Comparison of ENCODE assay signal across 14 mouse cellular contexts in genomic region chr4:57860204-57860611, GRCm38 (mm10). TPM values are rescaled to one million over a fixed set of nuclear protein-coding genes. Genes with fewer than 3 reads are reported as not detected.
A peak's percentile ranks its signal among the peaks of the same experiment; 100 is the strongest.
DNase-seq lines count a peak whose midpoint lies in the region; ATAC-seq and TF ChIP-seq lines count a peak whose summit lies in the region.
"Had no signal": no experiment of that assay in that cellular context is flagged by ENCODE, and none has a peak within 500 bp of the region (broad histone marks: within the 10 kb centered on the region; RNA-seq: fewer than 3 reads in every experiment).

No protein-coding gene starts in this region.

- H3K9me3 ChIP-seq in liver, postnatal 0 days (ENCODE audit: low read length), result no peaks in the 10 kb centered on the region
- H3K9me3 ChIP-seq in kidney, postnatal 0 days (replicated peaks; ENCODE audit: low read length), result no peaks in the 10 kb centered on the region
- H3K9me3 ChIP-seq in stomach, postnatal 0 days (ENCODE audit: control insufficient read depth, low read length), result no peaks in the 10 kb centered on the region
- H3K9me3 ChIP-seq: hindbrain, embryonic 15.5 days; limb, embryonic 10.5 days; neural tube, embryonic 12.5 days had no signal

- TF ChIP-seq CTCF in liver, postnatal 0 days (IDR thresholded peaks at IDR 0.05; ENCODE audit: low read depth), result 0 out of 2 replicates have a peak, but pooled peaks have one; percentile 14
- TF ChIP-seq CTCF in kidney, postnatal 0 days (IDR thresholded peaks at IDR 0.05; ENCODE audit: low read depth), result peak; percentile 41
- peak; percentile 39 for TF ChIP-seq CTCF in stomach, postnatal 0 days (IDR thresholded peaks at IDR 0.05; ENCODE audit: low read depth)

- no peak overlapping the region for H3K4me2 ChIP-seq in liver, postnatal 0 days (ENCODE audit: low read depth, low read length)
- no peak overlapping the region for H3K4me2 ChIP-seq in kidney, postnatal 0 days (ENCODE audit: low read length)
- no peak overlapping the region for H3K4me2 ChIP-seq in stomach, postnatal 0 days (replicated peaks; ENCODE audit: low read depth)
- H3K4me2 ChIP-seq: hindbrain, embryonic 15.5 days; neural tube, embryonic 12.5 days had no signal

- TF ChIP-seq EP300 in liver, postnatal 0 days (IDR thresholded peaks at IDR 0.05; ENCODE audit: low read depth), result no peak
- TF ChIP-seq EP300 in stomach, postnatal 0 days (optimal IDR thresholded peaks at IDR 0.05), result no peak

- no peak for DNase-seq in liver, postnatal 0 days
- DNase-seq in liver (no peak), adipocyte (ENCODE audit: low spot score) (no peak)
- DNase-seq in heart, adult 8-10 months (ENCODE audit: low spot score), result peak; percentile 88
- peak; percentile 43 for DNase-seq in kidney, postnatal 0 days (ENCODE audit: low spot score)
- DNase-seq in stomach, postnatal 0 days (ENCODE audit: low spot score), result no peak
- DNase-seq in cerebellum, postnatal 4 days (ENCODE audit: low spot score in 2 of 2), result no peak
- DNase-seq: forebrain, postnatal 0 days; thymus, postnatal 25 days had no signal

- H3K4me3 ChIP-seq in liver, postnatal 0 days (ENCODE audit: low read depth, low read length), result no peak overlapping the region
- no peak overlapping the region for H3K4me3 ChIP-seq in kidney, postnatal 0 days (replicated peaks; ENCODE audit: low read depth, low read length)
- no peak overlapping the region for H3K4me3 ChIP-seq in stomach, postnatal 0 days (ENCODE audit: low read depth, low read length)
- H3K4me3 ChIP-seq: hindbrain, embryonic 15.5 days; limb, embryonic 10.5 days; neural tube, embryonic 12.5 days had no signal

- no peaks in the 10 kb centered on the region for H3K27me3 ChIP-seq in liver, postnatal 0 days (ENCODE audit: insufficient read depth, low read length)
- no peaks in the 10 kb centered on the region for H3K27me3 ChIP-seq in kidney, postnatal 0 days (ENCODE audit: insufficient read depth, low read length)
- no peaks in the 10 kb centered on the region for H3K27me3 ChIP-seq in stomach, postnatal 0 days (ENCODE audit: control insufficient read depth, insufficient read depth, low read length)
- H3K27me3 ChIP-seq: hindbrain, embryonic 15.5 days; neural tube, embryonic 12.5 days had no signal

- no peak overlapping the region for H3K27ac ChIP-seq in liver, postnatal 0 days (ENCODE audit: low read depth)
- no peak overlapping the region for H3K27ac ChIP-seq in kidney, postnatal 0 days
- H3K27ac ChIP-seq in stomach, postnatal 0 days (replicated peaks), result no peak overlapping the region
- H3K27ac ChIP-seq: hindbrain, embryonic 15.5 days; limb, embryonic 10.5 days; neural tube, embryonic 12.5 days had no signal

- ATAC-seq in liver, postnatal 0 days, result no peak
- ATAC-seq in kidney, postnatal 0 days (replicated peaks; ENCODE audit: low FRiP score, low read depth), result 0 out of 2 replicates have a peak, but pooled peaks have one; percentile 19
- ATAC-seq in stomach, postnatal 0 days (ENCODE audit: low FRiP score, low TSS enrichment), result no peak
- ATAC-seq: forebrain, postnatal 0 days had no signal

- peaks cover 2% of the 10 kb centered on the region; the same call in 1 of the 2 replicates for H3K4me1 ChIP-seq in liver, postnatal 0 days (ENCODE audit: insufficient read depth)
- H3K4me1 ChIP-seq in kidney, postnatal 0 days (replicated peaks; ENCODE audit: insufficient read depth, low read length), result 0 out of 2 replicates have a peak, but pooled peaks cover 9% of the 10 kb centered on the region
- no peaks in the 10 kb centered on the region for H3K4me1 ChIP-seq in stomach, postnatal 0 days (replicated peaks; ENCODE audit: control insufficient read depth, insufficient read depth)
- H3K4me1 ChIP-seq: hindbrain, embryonic 15.5 days; neural tube, embryonic 12.5 days had no signal

- H3K36me3 ChIP-seq in liver, postnatal 0 days (replicated peaks; ENCODE audit: insufficient read depth, low read length), result 0 out of 2 replicates have a peak, but pooled peaks cover 2% of the 10 kb centered on the region
- H3K36me3 ChIP-seq in kidney, postnatal 0 days (ENCODE audit: insufficient read depth, low read length), result peaks cover 19% of the 10 kb centered on the region
- peaks cover 21% of the 10 kb centered on the region for H3K36me3 ChIP-seq in stomach, postnatal 0 days (ENCODE audit: control insufficient read depth, insufficient read depth, low read length)
- H3K36me3 ChIP-seq: G1E had no signal

- 56% methylated on average over 6 of the region's 6 CpGs for WGBS in liver, postnatal 0 days (ENCODE audit: insufficient replicate concordance)
- WGBS in kidney, postnatal 0 days, result 48% methylated on average over 6 of the region's 6 CpGs
- WGBS in stomach, postnatal 0 days, result 74% methylated on average over 6 of the region's 6 CpGs

- H3K9ac ChIP-seq in liver, postnatal 0 days (replicated peaks), result no peak overlapping the region
- no peak overlapping the region for H3K9ac ChIP-seq in kidney, postnatal 0 days (ENCODE audit: low read depth, low read length)
- no peak overlapping the region for H3K9ac ChIP-seq in stomach, postnatal 0 days (ENCODE audit: low read length)
- H3K9ac ChIP-seq: forebrain, postnatal 0 days; hindbrain, embryonic 15.5 days; neural tube, embryonic 12.5 days had no signal

RNA-seq across cellular contexts. Expression of gene D630039A03Rik, which starts 55.9 kb away (rescaled TPM):
- polyA plus RNA-seq in liver, postnatal 0 days (2015; fragmentation: Nextera tagmentation; extraction: Ambion mirVana), result 1.5 and 1.6 TPM in 2 replicates
- total RNA-seq in heart, adult 8-10 months (2022), result under 1 TPM; 0.09 to 0.25 (median 0.18) TPM
- polyA plus RNA-seq in kidney, postnatal 0 days (2015; fragmentation: Nextera tagmentation; extraction: Ambion mirVana), result 2.3 and 2.7 TPM in 2 replicates
- 12.7 and 14.2 TPM in 2 replicates for polyA plus RNA-seq in stomach, postnatal 0 days (2015; fragmentation: Nextera tagmentation; extraction: Ambion mirVana)
- total RNA-seq: common myeloid progenitor, adult 5-6 weeks had no signal
- polyA plus RNA-seq: forebrain, postnatal 0 days; G1E had no signal

Comparison
In these comparisons a context has a peak if more than half of its experiments do, and no peak if none do; other contexts are left out.
1. DNase-seq: peak in heart, adult 8-10 months (single experiment) and kidney, postnatal 0 days (single experiment); none in liver, postnatal 0 days (single experiment), liver (single experiment), stomach, postnatal 0 days (single experiment), adipocyte (single experiment) and cerebellum, postnatal 4 days (0 of 2).
2. Peak in every context shown above with its lines, with median percentiles within 50 percentile points of each other: CTCF ChIP-seq.